Mouse (Mus musculus) forebrain, postnatal 0 days (tissue): ENCODE results near the gene Inpp5a. TPM values are rescaled to one million over a fixed set of nuclear protein-coding genes. Genes with fewer than 3 reads are reported as not detected.
A peak's percentile ranks its signal among the peaks of the same experiment; 100 is the strongest.

Experiments used
- ATAC-seq: fragments of 200-750 bp; cut with Nextera tagmentation; 2 replicates; pipeline ENCODE4 v1.8.0; 2017; ENCODE audit warnings: mild to moderate bottlenecking, moderate library complexity
- DNase-seq: peaks from one replicate; pipeline ENCODE4 v3.0.0-alpha.2; 2015
- H3K27ac ChIP-seq: fragments of 300-500 bp; sonication (generic); 2 replicates; pipeline ENCODE4 v1.5.1; 2014; ENCODE audit warnings: low read depth, mild to moderate bottlenecking, antibody characterized with exemption, low read length, moderate library complexity, mixed read lengths
- H3K27me3 ChIP-seq: fragments of 300-500 bp; sonication (generic); 2 replicates; pipeline ENCODE4 v1.6.1; 2014; ENCODE audit warnings: mild to moderate bottlenecking, low read length, mixed read lengths; ENCODE audit not compliant: insufficient read depth
- H3K36me3 ChIP-seq: fragments of 300-500 bp; sonication (generic); 2 replicates; pipeline ENCODE4 v1.6.1; 2014; ENCODE audit warnings: mild to moderate bottlenecking, moderate library complexity; ENCODE audit not compliant: insufficient read depth
- H3K4me1 ChIP-seq: fragments of 300-500 bp; sonication (generic); 2 replicates; pipeline ENCODE4 v1.6.1; 2014; ENCODE audit warnings: antibody characterized with exemption; ENCODE audit not compliant: insufficient read depth
- H3K4me2 ChIP-seq: fragments of 300-500 bp; sonication (generic); 2 replicates; pipeline ENCODE4 v1.6.1; 2014; ENCODE audit warnings: low read depth, mild to moderate bottlenecking, moderate library complexity
- H3K4me3 ChIP-seq: fragments of 300-500 bp; sonication (generic); 2 replicates; pipeline ENCODE4 v1.5.1; 2014; ENCODE audit warnings: low read depth, low read length, mixed read lengths
- H3K9ac ChIP-seq: fragments of 300-500 bp; sonication (generic); 2 replicates; pipeline ENCODE4 v1.6.1; 2014; ENCODE audit warnings: mild to moderate bottlenecking
- H3K9me3 ChIP-seq: fragments of 300-500 bp; sonication (generic); 2 replicates; pipeline ENCODE4 v1.6.1; 2016; ENCODE audit warnings: low read length
- CTCF ChIP-seq: sonication (generic); IDR thresholded peaks from 2 replicates; pipeline ENCODE4 v1.5.1; 2016; ENCODE audit warnings: antibody characterized with exemption, control low read depth, low read depth
- WGBS: fragments of 180-500 bp; shearing (Covaris S2); extraction: QIAGEN DNeasy Blood & Tissue Kit; methylation state at CpG from one replicate; pipeline ENCODE4 v1.1.7; 2014; 5-methylcytosine and 5-hydroxymethylcytosine counted together
- polyA plus RNA-seq: library from polyadenylated mRNA; unstranded; fragments of >200 nt; fragmentation: Nextera tagmentation; extraction: Ambion mirVana; gene quantifications from 2 replicates; pipeline ENCODE4 v1.2.1, GENCODE M21; 2015
- total RNA-seq: library from RNA; depleted of rRNA; stranded (reverse); fragments of >200 nt; gene quantifications from 2 replicates; pipeline ENCODE4 v1.2.3, GENCODE M21; 2014

Inpp5a gene
- total and polyA plus RNA-seq, 2 experiments from 2014 or later = 8.8 to 16.3 TPM

GRCm38 (mm10) chr7:139547325-139547724, 158.4 kb downstream of the Inpp5a start:
- Histone ChIP-seq H3K4me2 (no peak overlapping the region), H3K4me3 (no peak overlapping the region), H3K9me3 (no peaks in the 10 kb centered on the region), H3K27me3 (no peaks in the 10 kb centered on the region), H3K4me1 (peaks cover 18% of the 10 kb centered on the region; the same call in 1 of the 2 replicates), H3K36me3 (no peaks in the 10 kb centered on the region), H3K9ac (no peak overlapping the region), H3K27ac (no peak overlapping the region)
- ATAC-seq = no peak
- 92% methylated on average over 2 of the region's 2 CpGs for WGBS
- TF ChIP-seq CTCF = no peak
- no peak for DNase-seq

GRCm38 (mm10) chr7:139550086-139550783, 161.3 kb downstream of the Inpp5a start:
- WGBS = 84% methylated on average over 3 of the region's 3 CpGs
- no peak for TF ChIP-seq CTCF
- H3K27me3 ChIP-seq = no peaks in the 10 kb centered on the region

GRCm38 (mm10) chr7:139551519-139551918, 162.6 kb downstream of the Inpp5a start:
- Histone ChIP-seq H3K27me3 (no peaks in the 10 kb centered on the region), H3K4me1 (0 out of 2 replicates have a peak, but pooled peaks cover 2% of the 10 kb centered on the region)
- 52% methylated on average over 2 of the region's 2 CpGs for WGBS

More at GRCm38 (mm10) chr7:139550086-139550783, 161.3 kb downstream of the Inpp5a start:
- H3K27ac ChIP-seq = no peak overlapping the region
- H3K4me2 ChIP-seq = no peak overlapping the region
- H3K9me3 ChIP-seq = no peaks in the 10 kb centered on the region
- DNase-seq = no peak
- H3K4me3 ChIP-seq = no peak overlapping the region
- H3K4me1 ChIP-seq = peaks cover 7% of the 10 kb centered on the region; the same call in 1 of the 2 replicates
- no peaks in the 10 kb centered on the region for H3K36me3 ChIP-seq
- ATAC-seq = no peak
- no peak overlapping the region for H3K9ac ChIP-seq

GRCm38 (mm10) chr7:139556331-139556730, 167.4 kb downstream of the Inpp5a start:
- no peak for TF ChIP-seq CTCF

More at GRCm38 (mm10) chr7:139551519-139551918, 162.6 kb downstream of the Inpp5a start:
- H3K9ac ChIP-seq = no peak overlapping the region
- no peaks in the 10 kb centered on the region for H3K36me3 ChIP-seq
- ATAC-seq (no peak), DNase-seq (no peak)
- H3K9me3 ChIP-seq = no peaks in the 10 kb centered on the region
- no peak overlapping the region for H3K4me3 ChIP-seq
- no peak for TF ChIP-seq CTCF
- H3K4me2 ChIP-seq = no peak overlapping the region
- H3K27ac ChIP-seq = no peak overlapping the region

GRCm38 (mm10) chr7:139556746-139557526, 168.0 kb downstream of the Inpp5a start:
- Histone ChIP-seq H3K36me3 (0 out of 2 replicates have a peak, but pooled peaks cover 4% of the 10 kb centered on the region), H3K9me3 (no peaks in the 10 kb centered on the region), H3K27ac (0 out of 2 replicates have a peak overlapping the region, but pooled peaks have one; percentile 2), H3K4me2 (no peak overlapping the region), H3K27me3 (no peaks in the 10 kb centered on the region), H3K4me3 (no peak overlapping the region), H3K4me1 (peaks cover 9% of the 10 kb centered on the region; the same call in 1 of the 2 replicates), H3K9ac (no peak overlapping the region)
- ATAC-seq (no peak), DNase-seq (no peak)
- TF ChIP-seq CTCF = no peak
- 26% methylated on average over 10 of the region's 10 CpGs for WGBS

More at GRCm38 (mm10) chr7:139556331-139556730, 167.4 kb downstream of the Inpp5a start:
- Histone ChIP-seq H3K36me3 (0 out of 2 replicates have a peak, but pooled peaks cover 4% of the 10 kb centered on the region), H3K9me3 (no peaks in the 10 kb centered on the region), H3K4me1 (peaks cover 9% of the 10 kb centered on the region; the same call in 1 of the 2 replicates), H3K4me2 (no peak overlapping the region), H3K27ac (0 out of 2 replicates have a peak overlapping the region, but pooled peaks have one; percentile 2), H3K9ac (no peak overlapping the region), H3K4me3 (no peak overlapping the region), H3K27me3 (no peaks in the 10 kb centered on the region)
- whole genome bisulfite sequencing = 20% methylated on average over 5 of the region's 5 CpGs
- DNase-seq = peak; percentile 31
- no peak for ATAC-seq

GRCm38 (mm10) chr7:139559659-139560058, 170.8 kb downstream of the Inpp5a start:
- Histone ChIP-seq H3K4me3 (no peak overlapping the region), H3K27ac (no peak overlapping the region), H3K4me1 (peaks cover 9% of the 10 kb centered on the region; the same call in 1 of the 2 replicates), H3K36me3 (0 out of 2 replicates have a peak, but pooled peaks cover 7% of the 10 kb centered on the region), H3K9me3 (no peaks in the 10 kb centered on the region), H3K9ac (no peak overlapping the region), H3K4me2 (no peak overlapping the region), H3K27me3 (no peaks in the 10 kb centered on the region)
- ATAC-seq (no peak), DNase-seq (no peak)
- WGBS = 92% methylated on average over 10 of the region's 10 CpGs
- TF ChIP-seq CTCF = no peak

GRCm38 (mm10) chr7:139563425-139563824, 174.5 kb downstream of the Inpp5a start:
- TF ChIP-seq CTCF = no peak
- no peak for DNase-seq
- H3K27me3 ChIP-seq = no peaks in the 10 kb centered on the region
- no peak overlapping the region for H3K4me3 ChIP-seq
- H3K4me2 ChIP-seq = no peak overlapping the region
- H3K27ac ChIP-seq = no peak overlapping the region
- no peaks in the 10 kb centered on the region for H3K4me1 ChIP-seq
- H3K9ac ChIP-seq = no peak overlapping the region
- 71% methylated on average over 4 of the region's 4 CpGs for WGBS
- ATAC-seq = no peak
- no peaks in the 10 kb centered on the region for H3K9me3 ChIP-seq
- 0 out of 2 replicates have a peak, but pooled peaks cover 7% of the 10 kb centered on the region for H3K36me3 ChIP-seq
